Mouse (Mus musculus): ENCODE results near the gene Ptprf.

Gene Ptprf

DNA sequence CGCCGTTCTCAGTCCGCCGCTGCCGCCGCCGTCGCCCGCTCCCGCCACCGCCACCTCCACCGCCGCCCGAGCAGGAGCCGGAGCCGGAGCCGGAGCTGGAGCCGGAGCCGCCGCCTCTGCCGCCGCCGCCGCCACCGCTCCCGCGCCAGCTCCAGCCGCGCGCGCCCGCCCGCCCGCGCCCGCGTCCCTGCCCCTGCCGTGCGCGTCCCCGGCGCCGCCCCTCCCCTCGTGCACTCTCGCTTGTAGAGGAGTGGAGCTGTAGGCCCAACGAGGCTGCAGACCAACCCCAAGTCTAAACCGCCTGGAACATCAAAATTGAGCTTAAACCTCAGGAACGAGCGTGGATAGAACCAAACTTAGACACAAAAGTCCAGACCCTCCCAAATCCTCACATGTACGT lies at the start of gene Ptprf:
Gene Ptprf (minus strand): TSS at position 175 of the 400 bp plus-strand sequence.
- peak; percentile 74 for DNase-seq (ENCODE audit: low spot score)

- DNase-seq (ENCODE audit: low spot score): peak; percentile 59
These were observed 45.5 kb upstream of the Ptprf start for GRCm38 (mm10) chr4:118336658-118337057.

DNA sequence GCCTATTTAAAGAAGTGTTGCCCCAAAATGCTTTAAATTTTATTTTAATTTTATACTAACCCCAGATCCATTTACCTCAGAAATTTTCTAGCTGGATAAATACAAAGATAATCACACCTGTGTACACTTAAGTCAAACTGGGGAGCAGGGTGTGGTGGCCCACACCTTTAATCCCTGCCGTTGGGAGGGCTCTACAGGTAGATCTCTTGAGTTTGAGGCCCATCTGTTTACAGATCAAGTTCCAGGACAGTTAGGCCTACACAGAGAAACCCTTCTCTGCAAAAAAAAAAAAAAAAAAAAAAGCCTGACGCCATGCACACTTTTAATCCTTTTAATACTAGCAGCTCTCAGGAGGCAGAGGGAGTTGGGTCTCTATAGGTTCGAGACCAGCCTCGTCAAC lies 44.8 kb upstream of the Ptprf start:
- no peak for DNase-seq (ENCODE audit: low spot score)

DNA sequence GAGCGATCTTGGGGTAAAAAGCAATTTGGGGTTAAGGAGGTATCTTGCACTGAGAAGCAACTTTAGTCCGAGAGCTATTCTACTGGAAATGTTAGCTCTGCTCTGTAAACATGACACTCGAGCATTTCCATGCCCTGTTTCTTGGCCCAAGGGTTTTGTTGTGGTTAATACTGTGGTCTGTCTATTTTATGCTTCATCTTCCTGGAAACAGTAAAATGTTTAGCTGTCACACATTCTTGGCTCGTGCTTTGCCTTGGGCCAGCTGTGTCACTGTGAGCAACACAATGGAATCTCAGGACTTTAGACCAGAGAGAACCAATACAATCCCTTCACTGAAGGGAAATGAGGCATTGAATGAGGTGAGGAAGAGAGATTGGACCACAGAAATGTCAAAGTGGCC lies 40.6 kb upstream of the Ptprf start:
- no peak for DNase-seq (ENCODE audit: low spot score)

- no peak for DNase-seq (ENCODE audit: low spot score)
These were observed 35.3 kb upstream of the Ptprf start for GRCm38 (mm10) chr4:118326476-118326875.

- no peak for DNase-seq (ENCODE audit: low spot score)
These were observed 29.4 kb upstream of the Ptprf start for GRCm38 (mm10) chr4:118320636-118321035.

GRCm38 (mm10) chr4:118319706-118320344 lies 28.6 kb upstream of the Ptprf start:
- no peak for DNase-seq (ENCODE audit: low spot score)

- DNase-seq (ENCODE audit: low spot score): no peak
These were observed 25.5 kb upstream of the Ptprf start for GRCm38 (mm10) chr4:118316662-118317061.

- no peak for DNase-seq (ENCODE audit: low spot score)
These were observed 24.1 kb upstream of the Ptprf start for GRCm38 (mm10) chr4:118315286-118315685.

GRCm38 (mm10) chr4:118310461-118310860 lies 19.3 kb upstream of the Ptprf start:
- no peak for DNase-seq (ENCODE audit: low spot score)

DNA sequence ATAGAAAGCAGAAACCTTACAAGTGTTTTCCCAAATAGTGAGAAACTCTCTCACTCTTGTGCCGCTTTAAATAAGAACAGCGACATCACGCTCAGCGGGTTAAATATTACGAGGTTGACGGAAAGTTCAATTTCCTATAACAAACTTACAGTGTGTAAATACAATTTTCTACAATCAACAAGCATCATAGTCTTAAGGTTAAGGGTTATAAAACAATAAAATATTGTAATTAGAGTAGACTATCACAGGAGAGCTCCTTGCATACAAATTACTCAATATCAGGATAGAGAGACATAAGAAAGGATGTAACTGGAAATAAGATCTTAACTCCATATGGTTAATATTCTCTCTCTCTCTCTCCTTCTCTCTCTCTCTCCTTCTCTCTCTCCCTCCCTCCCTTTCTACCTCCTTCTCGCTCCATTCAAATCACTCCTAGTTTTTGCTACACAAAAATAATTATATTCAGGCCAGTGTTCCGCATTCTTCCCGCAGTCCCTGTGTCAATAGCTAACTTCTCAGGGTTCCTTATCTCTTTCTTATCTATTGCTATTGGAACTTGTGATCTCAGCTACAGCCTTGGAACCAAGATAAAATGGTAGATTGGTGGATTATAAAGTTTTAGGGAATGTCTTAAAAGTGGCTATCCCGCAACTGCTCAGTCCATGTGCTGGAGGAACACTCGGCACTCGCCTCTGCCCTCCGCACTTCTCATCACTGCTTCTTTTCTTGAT lies 16.5 kb upstream of the Ptprf start:
- no peak for DNase-seq (ENCODE audit: low spot score)

- no peak for DNase-seq (ENCODE audit: low spot score)
These were observed 15.0 kb upstream of the Ptprf start for GRCm38 (mm10) chr4:118306113-118306696.

- no peak for DNase-seq (ENCODE audit: low spot score)
These were observed 13.8 kb upstream of the Ptprf start for GRCm38 (mm10) chr4:118304984-118305383.

GRCm38 (mm10) chr4:118297844-118298243 lies 6.6 kb upstream of the Ptprf start:
- DNase-seq (ENCODE audit: low spot score): no peak

- no peak for DNase-seq (ENCODE audit: low spot score)
These were observed 4.7 kb upstream of the Ptprf start for GRCm38 (mm10) chr4:118295651-118296561.

GRCm38 (mm10) chr4:118294811-118295210 lies 3.6 kb upstream of the Ptprf start:
- no peak for DNase-seq (ENCODE audit: low spot score)

- peak; percentile 85 for DNase-seq (ENCODE audit: low spot score)
These were observed 1.6 kb upstream of the Ptprf start for GRCm38 (mm10) chr4:118292741-118293306.

GRCm38 (mm10) chr4:118290416-118291030 lies 682 bp downstream of the Ptprf start:
- no peak for DNase-seq (ENCODE audit: low spot score)

GRCm38 (mm10) chr4:118289960-118290415 lies 1.2 kb downstream of the Ptprf start:
- DNase-seq (ENCODE audit: low spot score): no peak

DNA sequence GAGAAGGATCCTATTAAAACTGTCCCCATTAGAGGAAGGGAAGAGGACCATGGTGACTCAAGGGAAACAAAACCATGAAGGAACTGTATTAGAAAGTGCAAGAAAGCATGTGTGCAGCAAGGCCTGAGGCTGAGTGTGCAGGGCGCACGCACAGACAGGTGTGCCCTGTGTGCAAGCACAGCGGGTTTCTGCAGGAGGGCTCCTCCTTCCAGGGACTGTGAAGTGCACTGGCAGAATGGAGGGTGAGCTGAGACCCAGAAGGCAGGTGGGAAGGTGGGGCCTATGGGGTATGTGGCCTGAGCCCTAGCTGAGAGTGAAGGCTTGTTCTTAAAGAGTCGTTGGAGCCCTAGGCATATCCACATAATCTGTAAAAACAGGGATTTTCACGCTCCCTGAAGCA lies 1.9 kb downstream of the Ptprf start:
- DNase-seq (ENCODE audit: low spot score): no peak

DNA sequence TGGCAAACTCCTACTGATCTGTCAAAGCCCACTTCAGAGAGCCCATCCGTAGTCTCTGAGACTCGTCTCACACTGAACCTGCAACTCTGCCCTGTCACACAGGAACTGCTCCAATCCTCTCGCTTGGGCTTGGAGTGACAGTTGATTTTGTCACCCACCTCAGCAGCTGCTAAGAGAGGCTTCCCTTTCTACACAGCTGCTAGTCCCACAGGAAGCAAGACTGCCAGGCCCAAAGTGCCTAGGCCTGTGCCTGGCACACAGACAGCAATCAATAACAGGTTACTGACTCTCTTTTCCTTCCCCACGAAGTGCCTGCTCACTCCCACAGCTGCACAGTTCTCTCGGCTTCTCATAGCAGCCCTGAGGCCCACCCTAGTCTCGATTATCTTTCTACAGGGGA lies 2.7 kb downstream of the Ptprf start:
- no peak for DNase-seq (ENCODE audit: low spot score)

Measured in layer of hippocampus, adult 11-12 months (tissue).